Mouse (Mus musculus) kidney, adult 2 months (tissue): ENCODE data around the gene Ddx58.
A peak's percentile ranks its signal among the peaks of the same experiment; 100 is the strongest.

Source experiments
- CTCF ChIP-seq: fragments of 200-500 bp; conservative IDR thresholded peaks from 2 replicates; pipeline ENCODE4 v1.5.1; 2011; ENCODE audit warnings: low read depth, mild to moderate bottlenecking, control low read depth, low read length, moderate library complexity, mixed read lengths; ENCODE audit not compliant: insufficient read depth, insufficient read length
- POLR2A ChIP-seq: fragments of 200-500 bp; IDR thresholded peaks from one replicate; pipeline ENCODE4 v1.6.1; 2011; ENCODE audit warnings: low read depth, low read length, control low read depth

- peak; percentile 78 for TF ChIP-seq POLR2A
- no peak for TF ChIP-seq CTCF
These were observed 39.8 kb upstream of the Ddx58 start, which contains the start of gene Ndufb6 for GRCm38 (mm10) chr4:40279276-40279900.
